Comparison of ENCODE assay signal across 8 mouse cellular contexts in the genomic region with DNA sequence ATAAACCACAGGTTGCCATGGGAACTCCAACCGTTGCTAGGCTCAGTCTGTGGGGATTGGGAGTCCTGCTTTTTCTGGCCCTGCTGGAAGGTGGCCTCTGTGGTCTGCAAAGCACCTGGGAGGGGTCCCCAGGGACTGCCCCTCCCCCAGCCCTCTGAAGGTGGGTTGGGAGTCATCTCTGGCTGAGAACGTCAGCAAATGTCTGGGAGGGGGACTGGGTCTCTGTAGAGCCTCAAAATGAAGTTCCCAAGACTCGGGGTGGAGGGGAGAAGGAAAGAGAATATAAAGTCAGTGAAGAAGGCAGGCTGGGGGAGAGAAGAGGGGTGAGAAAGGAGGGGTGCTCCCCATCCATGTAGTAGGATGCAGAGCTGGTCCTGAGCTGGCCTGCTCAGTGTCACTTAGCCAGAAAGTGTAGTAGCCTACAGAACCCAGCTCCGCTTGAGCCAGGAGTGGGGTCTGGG. TPM values are rescaled to one million over a fixed set of nuclear protein-coding genes. Genes with fewer than 3 reads are reported as not detected.
A peak's percentile ranks its signal among the peaks of the same experiment; 100 is the strongest.
DNase-seq lines count a peak whose midpoint lies in the region; ATAC-seq lines count a peak whose summit lies in the region.

No protein-coding gene starts in this region.

- H3K4me2 ChIP-seq in heart, embryonic 14.5 days (ENCODE audit: low read length) = peak overlapping the region; percentile 40
- no peak overlapping the region for H3K4me2 ChIP-seq in hindbrain, embryonic 13.5 days

- peak overlapping the region; percentile 6; the same call in 1 of the 2 replicates for H3K9ac ChIP-seq in heart, embryonic 14.5 days (ENCODE audit: low read length)
- H3K9ac ChIP-seq in hindbrain, embryonic 13.5 days = 0 out of 2 replicates have a peak overlapping the region, but pooled peaks have one; percentile 5

- H3K36me3 ChIP-seq in heart, embryonic 14.5 days (ENCODE audit: control insufficient read depth, insufficient read depth, low read length) = no peaks in the 10 kb centered on the region
- no peaks in the 10 kb centered on the region for H3K36me3 ChIP-seq in hindbrain, embryonic 13.5 days

- no peak for DNase-seq in heart, postnatal 36 days
- DNase-seq in left cerebral cortex, postnatal 14 days (ENCODE audit: low spot score in 2 of 2) = peak; percentile 81 to 88
- peak; percentile 70 for DNase-seq in right cerebral cortex, postnatal 25 days
- no peak for DNase-seq in cerebellum, adult 9-11 months
- DNase-seq in gastrocnemius, postnatal 36 days = no peak

- intact Hi-C loops in heart, postnatal 36 days (cut with DNase I) = loop anchor here (5.0 kb wide), 1 partner anchor 71 kb away; no protein-coding TSS in a partner anchor
- intact Hi-C loops in left cerebral cortex, postnatal 14 days (cut with DNase I) = no loop called here
- intact Hi-C loops in gastrocnemius, postnatal 36 days (cut with DNase I) = no loop called here

- peaks cover 42 to 51% of the 10 kb centered on the region in 2 experiments for H3K4me1 ChIP-seq in heart, embryonic 14.5 days (ENCODE audit: control insufficient read depth in 2 of 2, insufficient read depth in 2 of 2, low read length in 2 of 2)
- peaks cover 34% of the 10 kb centered on the region for H3K4me1 ChIP-seq in brown adipose tissue, adult 24 weeks (ENCODE audit: control insufficient read depth, insufficient read depth, insufficient read length, low read length)
- H3K4me1 ChIP-seq in hindbrain, embryonic 13.5 days (replicated peaks) = peaks cover 25% of the 10 kb centered on the region

- H3K4me3 ChIP-seq in heart, embryonic 14.5 days (ENCODE audit: control insufficient read depth in 1 of 2, insufficient read depth in 1 of 2, low read depth in 1 of 2, low read length in 2 of 2) = no peak overlapping the region
- H3K4me3 ChIP-seq in brown adipose tissue, adult 24 weeks (ENCODE audit: insufficient read depth, low read depth, low read length) = no peak overlapping the region
- no peak overlapping the region for H3K4me3 ChIP-seq in hindbrain, embryonic 13.5 days

- no peaks in the 10 kb centered on the region for H3K27me3 ChIP-seq in heart, embryonic 14.5 days (ENCODE audit: control insufficient read depth, insufficient read depth, low read length)
- H3K27me3 ChIP-seq in hindbrain, embryonic 13.5 days = 0 out of 2 replicates have a peak, but pooled peaks cover 2% of the 10 kb centered on the region

- WGBS in heart, embryonic 14.5 days = 37% methylated on average over 4 of the region's 4 CpGs
- WGBS in hindbrain, embryonic 13.5 days = 43% methylated on average over 4 of the region's 4 CpGs

- H3K9me3 ChIP-seq in heart, embryonic 14.5 days (ENCODE audit: control insufficient read depth, low read length) = no peaks in the 10 kb centered on the region
- H3K9me3 ChIP-seq in hindbrain, embryonic 13.5 days = no peaks in the 10 kb centered on the region

- peak overlapping the region in 1 of 2 experiments; percentile 39; a peak in 2 of 4 replicates for H3K27ac ChIP-seq in heart, embryonic 14.5 days (replicated peaks in 1 of 2; ENCODE audit: control insufficient read depth in 1 of 2, insufficient read depth in 1 of 2, low read depth in 2 of 2, low read length in 2 of 2)
- 0 out of 2 replicates have a peak overlapping the region, but pooled peaks have one; percentile 14 for H3K27ac ChIP-seq in brown adipose tissue, adult 24 weeks (replicated peaks; ENCODE audit: low read depth, low read length)
- peak overlapping the region; percentile 36 for H3K27ac ChIP-seq in hindbrain, embryonic 13.5 days

- ATAC-seq in heart, embryonic 14.5 days (ENCODE audit: insufficient number of reproducible peaks, insufficient read depth, low FRiP score, low read depth) = 0 out of 2 replicates have a peak, but pooled peaks have one; percentile 36
- peak; percentile 77 for ATAC-seq in hindbrain, embryonic 13.5 days (ENCODE audit: low FRiP score)

RNA-seq across cellular contexts. Expression of gene Neurl1b, which starts 33.6 kb away (rescaled TPM):
- polyA plus RNA-seq in heart, embryonic 14.5 days (2014; fragmentation: Nextera tagmentation; extraction: Ambion mirVana) = 4.5 and 4.6 TPM in 2 replicates
- 1 to 10 TPM; 5.2 to 6.3 TPM for total RNA-seq in heart, postnatal 36 days (2021)
- 0.99 and 1.8 TPM in 2 replicates for polyA plus RNA-seq in brown adipose tissue, adult 24 weeks (2012; ENCODE audit: insufficient read depth, insufficient read length, missing spikeins)
- polyA plus RNA-seq in hindbrain, embryonic 13.5 days (2015; fragmentation: Nextera tagmentation; extraction: Ambion mirVana) = 0.78 and 1.0 TPM in 2 replicates
- total RNA-seq in left cerebral cortex, postnatal 14 days (2021) = 100 to 1,000 TPM; 105 to 111 TPM
- total RNA-seq in gastrocnemius, postnatal 36 days (2021) = 1 to 10 TPM; 2.6 to 3.7 TPM

Comparison
In these comparisons a context has a peak if more than half of its experiments do, and no peak if none do; other contexts are left out.
1. DNase-seq: peak in left cerebral cortex, postnatal 14 days (2 of 2) and right cerebral cortex, postnatal 25 days (single experiment); none in heart, postnatal 36 days (0 of 2), cerebellum, adult 9-11 months (single experiment) and gastrocnemius, postnatal 36 days (0 of 2).
2. RNA of gene Neurl1b, which starts 33.6 kb away (total RNA-seq): 105 to 111 TPM in left cerebral cortex, postnatal 14 days; 5.2 to 6.3 TPM in heart, postnatal 36 days and 2.6 to 3.7 TPM in gastrocnemius, postnatal 36 days; every median in the first group is over 10 times any median in the second.